Mouse (Mus musculus): ENCODE data around the gene Chrna10.

DNA sequence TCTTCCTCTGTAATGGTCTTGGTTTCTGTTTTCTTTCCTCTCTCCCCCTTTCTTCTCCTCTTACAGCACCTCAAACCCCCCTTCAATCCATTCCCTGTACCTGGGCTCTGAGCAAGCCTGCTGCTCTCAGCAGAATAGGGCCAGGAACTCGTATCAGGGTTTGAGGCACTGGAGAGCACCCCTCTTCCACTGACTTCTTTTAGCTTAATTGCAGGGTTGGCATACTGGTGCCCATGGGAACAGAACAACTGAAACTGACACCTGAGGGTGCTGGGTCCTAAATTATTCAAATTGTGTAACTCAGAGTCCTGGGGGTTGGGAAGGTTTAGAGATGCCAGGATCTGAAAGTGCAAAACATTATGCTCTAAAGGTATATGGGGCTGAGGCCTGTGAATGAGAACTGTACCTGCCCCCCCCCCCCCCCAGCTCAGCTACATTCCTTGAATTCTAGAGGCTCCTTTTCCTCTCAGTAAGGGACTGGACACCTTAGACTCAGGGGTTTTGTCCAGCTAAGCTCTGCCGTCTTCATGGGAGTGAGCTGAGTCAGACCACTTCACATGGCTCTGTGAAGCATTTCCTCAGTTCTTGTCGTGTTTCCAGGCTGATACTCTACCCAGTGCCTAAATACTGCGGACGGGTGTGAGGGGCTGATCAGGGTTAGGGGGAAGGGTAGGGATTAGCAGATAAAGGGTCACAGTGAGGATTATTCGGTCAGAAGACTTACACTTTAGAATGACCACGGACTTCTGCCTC, at the start of gene Chrna10:
- TF ChIP-seq CTCF (IDR thresholded peaks at IDR 0.05; ENCODE audit: extremely low read depth, insufficient read length, insufficient replicate concordance, low read depth, low read length) (no peak), POLR2A (IDR thresholded peaks at IDR 0.05; ENCODE audit: low read depth, low read length) (no peak)

All from small intestine, adult 2 months (tissue).